Mouse (Mus musculus) c-Kit-positive CD71-positive TER-119-positive erythroid progenitor cells, embryonic 14.5 days (primary cell): Measurements from ENCODE around the gene Oca2.

Experiments used
- DNase-seq: peaks from one replicate; pipeline ENCODE4 v3.0.0-alpha.2; 2013; ENCODE audit warnings: low spot score

The Oca2 gene

DNA sequence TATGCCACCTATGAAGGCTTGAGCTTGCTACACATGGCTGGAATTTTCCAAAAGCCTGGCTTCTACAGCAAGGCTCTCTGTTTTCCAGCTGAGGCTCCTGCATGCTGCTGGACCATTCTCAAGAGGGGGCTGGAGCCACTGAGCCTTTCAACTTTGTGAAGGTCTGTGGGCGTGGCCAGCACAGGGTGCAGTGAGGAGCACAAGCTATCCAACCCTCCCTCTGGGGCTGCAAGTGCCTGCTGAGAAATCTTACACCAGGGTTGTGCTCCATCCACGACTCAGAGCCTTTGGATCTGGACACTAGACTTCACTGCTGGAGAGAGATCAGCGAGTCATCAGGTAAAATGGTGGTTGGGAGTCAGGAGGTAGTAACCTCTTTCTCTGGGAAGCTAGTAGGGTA, at the start of gene Oca2:
Oca2 (plus strand) TSS at position 218 of the 400 bp plus-strand sequence.
- DNase-seq, result no peak

DNA sequence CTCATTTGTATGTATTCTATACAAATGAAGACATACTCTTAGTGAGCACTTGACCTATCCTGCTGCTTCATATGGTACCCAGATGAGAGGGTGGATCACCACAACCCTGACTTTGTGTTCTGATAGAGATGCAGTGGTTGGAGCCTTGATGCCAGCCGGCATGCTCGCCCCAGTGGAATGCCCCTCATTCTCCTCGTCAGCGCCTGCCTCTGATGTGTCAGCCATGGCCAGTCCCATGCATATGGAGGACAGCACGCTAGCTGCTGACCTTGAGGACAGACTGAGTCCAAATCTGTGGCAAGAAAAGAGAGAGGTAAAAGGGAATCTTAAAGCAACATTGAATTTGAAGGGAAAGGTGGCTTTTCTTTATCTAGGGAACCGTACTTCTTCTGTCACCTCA, 48.5 kb upstream of the Oca2 start:
- no peak for DNase-seq

DNA sequence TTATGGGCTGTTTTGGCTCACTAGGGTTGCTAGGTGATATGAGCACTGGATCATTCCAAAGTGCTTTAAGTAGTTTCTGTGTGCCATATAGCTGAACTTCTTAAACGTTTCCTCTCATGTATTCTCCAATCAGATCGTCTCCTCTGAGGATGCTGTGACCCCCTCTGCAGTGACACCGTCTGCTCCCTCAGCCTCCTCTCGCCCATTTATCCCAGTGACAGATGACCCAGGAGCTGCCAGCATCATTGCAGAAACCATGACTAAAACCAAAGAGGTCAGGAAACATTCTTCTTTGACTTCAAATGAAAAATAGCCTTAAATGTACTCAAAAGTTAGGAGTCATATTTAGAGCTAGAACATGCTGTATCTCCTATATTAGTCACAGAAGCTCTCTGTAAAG, 47.9 kb upstream of the Oca2 start:
- DNase-seq, result no peak

DNA sequence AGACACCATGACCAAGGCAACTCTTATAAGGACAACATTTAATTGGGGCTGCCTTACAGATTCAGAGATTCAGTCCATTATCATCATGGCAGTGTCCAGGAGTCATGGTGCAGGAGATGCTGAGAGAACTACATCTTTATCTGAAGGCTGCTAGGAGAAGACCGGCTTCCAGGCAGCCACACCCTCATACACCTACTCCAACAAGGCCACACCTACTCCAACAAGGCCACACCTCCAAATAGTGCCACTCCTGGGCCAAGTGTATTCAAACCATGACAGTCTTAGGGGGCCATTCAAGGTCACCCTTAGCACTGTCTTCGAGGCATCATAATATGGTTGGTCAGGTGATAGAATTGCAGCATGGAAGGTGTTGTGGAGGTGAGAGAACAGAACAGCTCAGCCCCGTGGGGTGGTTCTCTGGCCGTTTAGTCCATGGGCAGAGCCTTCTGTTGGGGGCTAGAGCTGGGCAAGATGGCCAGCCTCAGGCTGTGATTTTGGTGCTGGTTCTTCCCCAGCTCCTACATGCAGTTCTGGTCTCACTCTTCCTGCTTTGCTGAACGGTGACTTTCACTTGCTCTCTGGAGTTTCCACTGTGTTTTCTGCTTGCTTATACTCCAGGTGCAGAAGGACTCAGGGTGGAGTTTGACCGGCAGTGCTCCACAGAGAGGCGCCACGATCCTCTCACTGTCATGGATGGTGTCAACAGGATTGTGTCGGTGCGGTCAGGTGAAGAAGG, 37.9 kb upstream of the Oca2 start:
- DNase-seq, result peak; percentile 4

DNA sequence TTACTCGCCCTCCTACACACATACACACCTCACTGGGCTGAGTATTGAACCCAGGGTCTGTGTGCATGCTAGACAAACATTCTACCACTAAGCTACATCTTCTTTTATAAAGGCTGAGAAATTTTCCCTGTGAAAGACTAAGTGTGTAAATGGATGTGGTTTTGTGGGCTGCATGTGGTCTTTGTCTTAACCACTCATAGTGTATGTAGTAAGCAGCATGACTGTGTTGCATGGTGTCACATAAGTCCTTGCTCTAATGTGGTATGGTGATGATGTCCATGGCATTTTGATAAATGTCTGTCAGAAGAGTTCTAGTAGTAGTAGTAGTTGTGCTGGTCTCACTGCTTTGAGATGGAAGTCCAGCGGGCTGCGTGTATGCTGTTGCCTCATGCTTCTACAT, 36.7 kb upstream of the Oca2 start:
- no peak for DNase-seq

DNA sequence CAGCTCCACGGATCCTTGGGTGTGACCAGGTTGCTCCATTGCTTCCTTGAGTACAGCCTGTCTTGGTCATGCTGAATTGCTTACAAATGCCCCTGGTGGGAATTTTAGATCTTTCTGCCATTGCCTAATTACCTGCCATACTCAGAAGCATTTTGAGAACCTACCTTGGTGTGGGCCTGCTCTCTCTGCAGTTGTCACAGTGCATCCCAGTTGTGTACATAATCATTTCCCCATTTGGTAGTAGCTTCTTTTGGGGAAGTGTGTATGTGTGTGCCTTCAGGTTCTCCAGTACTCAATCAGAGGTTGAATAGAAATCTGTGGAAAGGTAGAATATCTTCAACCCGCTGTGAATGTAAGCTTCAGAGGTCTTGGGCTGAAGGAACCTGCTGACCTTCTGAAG, 36.3 kb upstream of the Oca2 start:
- DNase-seq, result no peak

DNA sequence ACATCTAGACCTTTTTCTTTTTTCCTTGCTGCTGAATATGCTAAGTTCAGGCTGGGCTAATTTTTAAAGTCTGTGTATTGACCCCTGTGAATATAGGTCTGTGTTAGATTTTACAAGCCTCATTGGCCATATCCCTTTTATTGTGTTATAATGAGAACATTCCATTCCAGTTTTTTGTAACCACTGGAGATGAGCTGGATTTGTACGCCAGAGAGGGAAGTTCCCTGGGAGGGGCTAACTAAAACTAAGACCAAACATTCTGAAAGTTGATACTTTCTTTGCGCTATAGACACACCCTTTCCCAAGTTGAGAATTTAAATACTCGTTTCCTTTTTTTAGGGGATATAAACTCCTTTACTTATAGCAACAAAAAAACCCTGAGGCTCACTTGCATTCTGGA, 34.7 kb upstream of the Oca2 start:
- no peak for DNase-seq

DNA sequence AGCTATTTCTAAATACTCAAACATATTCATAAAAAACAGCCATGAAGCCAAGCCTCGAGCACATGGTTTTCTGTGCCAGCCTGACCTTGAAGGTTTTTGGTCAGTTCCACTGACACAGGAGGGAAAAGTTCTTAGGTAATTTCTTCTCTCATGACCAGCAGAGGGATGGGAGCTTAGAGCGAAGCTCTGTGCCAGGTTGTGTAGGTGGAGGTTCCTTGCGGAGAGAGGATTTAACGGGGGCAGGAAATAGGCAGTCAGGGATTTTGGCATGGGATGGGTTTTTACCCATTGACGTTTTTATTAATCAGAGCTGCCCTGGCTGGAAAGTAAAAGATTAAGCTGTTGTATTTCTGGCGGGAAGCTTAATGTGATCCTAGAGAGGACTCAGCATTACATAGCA, 18.7 kb upstream of the Oca2 start:
- no peak for DNase-seq

DNA sequence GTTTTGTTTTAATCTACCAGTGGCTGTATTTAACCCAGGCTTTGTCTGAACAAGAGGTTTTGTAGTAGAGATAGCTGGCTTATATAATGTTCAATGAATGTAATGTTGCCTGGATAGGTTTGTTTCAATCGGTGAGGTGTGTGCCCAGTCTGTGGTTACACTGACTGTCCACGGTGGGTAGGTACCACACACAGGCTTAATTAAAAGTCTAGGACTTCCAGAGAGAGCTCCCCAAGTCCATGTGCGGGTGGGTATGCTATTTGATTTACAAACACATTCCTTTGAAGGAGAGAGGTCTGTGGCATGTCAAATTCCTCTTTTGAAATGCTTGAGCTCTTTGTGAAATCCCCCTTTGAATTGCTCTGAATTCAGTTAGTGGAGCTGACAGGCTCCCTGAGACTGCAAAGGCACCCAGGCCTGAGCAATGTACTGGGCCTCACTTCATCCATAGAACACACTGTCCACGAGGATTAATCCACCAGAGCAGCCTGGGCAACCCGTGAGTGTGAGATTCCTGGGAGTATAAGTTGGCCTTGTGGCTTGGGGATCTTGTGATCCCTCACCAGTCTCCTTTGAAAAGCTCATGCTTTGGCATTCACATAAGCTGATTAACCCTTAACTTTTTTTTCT, 3.7 kb upstream of the Oca2 start:
- DNase-seq, result no peak

DNA sequence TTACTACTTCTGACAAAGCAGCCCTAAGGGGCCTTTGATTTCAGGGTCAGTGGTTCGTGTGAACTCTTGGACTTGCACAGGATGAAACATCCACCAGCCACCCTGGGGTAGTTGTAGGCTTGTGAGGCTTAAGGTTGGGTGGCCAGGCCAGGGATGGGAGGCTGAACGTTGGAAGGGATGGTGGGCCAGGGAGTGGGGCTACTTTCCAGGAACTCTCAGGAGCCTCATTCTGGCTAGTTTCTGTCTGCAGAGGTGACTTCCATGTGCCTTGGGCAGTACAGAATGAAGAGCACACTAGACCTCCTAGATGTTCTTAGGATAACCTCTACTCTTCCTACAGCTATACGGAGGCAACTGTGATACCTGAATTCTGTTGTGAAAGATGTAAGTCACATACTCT, 2.9 kb upstream of the Oca2 start:
- no peak for DNase-seq

DNA sequence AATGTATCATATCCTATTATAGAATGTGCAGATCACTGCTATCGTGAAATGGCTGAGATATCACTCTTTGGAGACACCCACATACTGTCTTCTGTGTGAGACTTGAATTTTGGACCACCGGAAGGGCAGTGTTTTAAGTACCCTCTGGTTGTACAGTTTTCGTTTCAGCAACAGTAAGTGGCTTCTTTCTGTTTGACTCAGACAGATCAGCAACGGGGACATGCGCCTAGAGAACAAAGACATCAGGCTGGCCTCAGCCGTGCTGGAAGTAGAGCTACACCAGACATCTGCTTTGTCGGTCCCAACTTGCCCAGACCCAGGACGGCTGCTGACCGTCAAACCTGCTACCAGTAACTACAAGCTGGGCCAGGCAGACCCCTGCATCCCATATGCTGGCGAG, 15.0 kb downstream of the Oca2 start:
- DNase-seq, result no peak

DNA sequence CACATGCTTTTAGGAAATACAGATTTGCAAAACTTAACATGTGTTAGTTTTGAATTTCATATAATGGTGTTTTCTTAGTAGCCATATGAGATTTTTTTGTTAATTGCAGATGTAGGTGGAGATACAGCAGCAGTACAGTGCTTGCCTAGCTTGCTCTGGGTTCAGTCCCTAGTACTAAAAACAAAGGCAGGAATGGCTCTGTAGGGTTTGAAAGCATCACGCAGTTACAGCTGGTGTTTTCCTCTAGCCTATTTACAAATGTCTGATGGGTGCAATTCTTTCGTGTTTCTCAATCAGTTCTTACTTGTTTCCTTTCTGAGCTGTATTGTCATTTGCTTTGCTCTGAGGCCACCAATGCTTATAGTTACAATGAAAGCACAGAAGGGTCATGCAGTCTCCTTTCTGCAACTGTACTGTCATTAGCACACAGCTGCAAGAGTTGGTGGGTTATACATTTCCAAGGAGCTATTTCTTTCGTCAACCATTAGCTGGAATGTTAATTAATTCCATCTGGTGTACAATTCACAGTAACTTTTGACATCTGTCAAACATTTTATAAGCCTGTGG, 18.4 kb downstream of the Oca2 start:
- DNase-seq, result no peak

DNA sequence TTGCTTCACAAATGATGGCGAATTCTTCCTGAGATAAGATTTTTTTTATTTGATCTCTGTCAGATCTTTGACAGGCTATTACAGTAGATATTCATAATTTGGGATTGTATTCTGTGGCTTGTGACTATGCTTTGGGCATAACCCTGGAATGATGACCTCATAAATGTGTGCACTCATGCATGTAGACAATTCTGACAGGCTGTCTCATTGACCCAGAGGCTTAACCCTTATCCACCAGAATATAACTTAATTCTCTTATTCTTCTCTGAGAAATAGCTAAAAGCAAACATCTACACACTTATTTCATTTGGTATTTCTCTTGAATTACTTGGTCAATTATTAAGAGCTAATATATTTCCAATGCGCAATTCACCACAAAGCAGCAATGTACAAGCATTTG, 37.9 kb downstream of the Oca2 start:
- DNase-seq, result no peak

DNA sequence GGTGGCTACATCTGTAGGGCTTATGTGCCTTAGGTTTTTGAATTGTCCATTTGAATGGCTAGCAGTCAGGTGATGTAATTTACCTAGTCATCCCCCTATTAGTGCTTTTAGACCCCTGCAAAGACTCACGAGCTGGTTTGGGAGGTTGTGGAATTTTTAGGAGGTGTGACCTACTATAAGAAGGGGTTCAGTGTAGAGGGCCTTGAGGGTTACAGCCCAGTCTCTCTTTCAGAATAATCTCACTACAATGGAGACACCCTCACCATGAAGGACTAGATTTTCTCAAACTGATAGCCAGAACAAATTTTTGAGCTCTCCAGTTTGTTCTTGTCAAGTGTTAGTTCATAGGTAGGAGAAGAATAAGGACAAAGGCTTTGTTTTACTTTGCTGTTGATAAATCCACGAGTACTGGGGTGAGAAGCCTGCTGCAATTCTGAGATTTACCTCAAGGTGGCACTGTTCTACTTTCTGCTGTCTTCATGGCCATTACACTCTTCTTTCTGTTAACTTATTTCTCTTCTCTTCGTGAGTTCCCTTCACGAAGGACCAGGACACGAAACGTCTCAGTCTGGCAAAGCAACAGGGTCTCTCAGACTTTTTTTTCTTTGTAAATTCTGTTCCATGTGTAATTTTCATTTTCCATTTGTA, 52.0 kb downstream of the Oca2 start:
- DNase-seq, result peak; percentile 31

DNA sequence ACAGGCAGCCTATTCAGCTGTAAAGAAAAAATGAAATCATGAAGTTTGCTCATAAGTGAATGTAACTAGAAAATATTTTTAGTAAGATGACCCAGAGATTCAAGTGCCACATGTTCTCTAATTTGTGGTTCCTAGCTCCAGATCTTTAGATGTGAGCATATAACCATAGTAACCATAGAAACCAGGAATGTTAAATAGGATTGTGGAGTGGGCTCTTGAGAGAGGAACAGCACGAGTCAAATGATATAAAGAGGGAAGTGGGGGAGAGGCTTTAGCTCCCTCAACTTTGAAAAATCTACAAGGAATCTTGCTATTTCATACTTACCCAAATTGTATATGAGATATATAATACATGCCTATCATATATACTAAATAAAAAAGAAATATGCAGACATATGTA, 64.8 kb downstream of the Oca2 start:
- no peak for DNase-seq

DNA sequence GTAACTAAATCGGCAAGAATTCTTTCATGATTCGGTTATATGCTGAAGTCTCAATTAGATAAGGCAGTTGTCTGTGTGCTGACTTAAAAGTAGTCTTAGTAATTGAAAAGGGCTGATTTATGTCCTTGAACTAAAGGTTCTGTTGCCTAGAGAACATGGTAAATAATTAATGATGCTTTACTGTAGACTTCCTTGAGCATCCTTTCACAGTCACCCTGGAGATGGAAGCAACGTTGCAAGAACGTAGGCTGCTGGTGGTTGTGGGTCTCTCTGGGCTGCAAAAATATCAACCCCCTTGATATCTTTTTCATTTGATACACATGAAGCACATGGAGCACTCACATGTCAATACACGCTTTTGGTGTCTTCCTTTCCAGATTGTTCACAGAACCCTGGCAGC, 74.8 kb downstream of the Oca2 start:
- no peak for DNase-seq

DNA sequence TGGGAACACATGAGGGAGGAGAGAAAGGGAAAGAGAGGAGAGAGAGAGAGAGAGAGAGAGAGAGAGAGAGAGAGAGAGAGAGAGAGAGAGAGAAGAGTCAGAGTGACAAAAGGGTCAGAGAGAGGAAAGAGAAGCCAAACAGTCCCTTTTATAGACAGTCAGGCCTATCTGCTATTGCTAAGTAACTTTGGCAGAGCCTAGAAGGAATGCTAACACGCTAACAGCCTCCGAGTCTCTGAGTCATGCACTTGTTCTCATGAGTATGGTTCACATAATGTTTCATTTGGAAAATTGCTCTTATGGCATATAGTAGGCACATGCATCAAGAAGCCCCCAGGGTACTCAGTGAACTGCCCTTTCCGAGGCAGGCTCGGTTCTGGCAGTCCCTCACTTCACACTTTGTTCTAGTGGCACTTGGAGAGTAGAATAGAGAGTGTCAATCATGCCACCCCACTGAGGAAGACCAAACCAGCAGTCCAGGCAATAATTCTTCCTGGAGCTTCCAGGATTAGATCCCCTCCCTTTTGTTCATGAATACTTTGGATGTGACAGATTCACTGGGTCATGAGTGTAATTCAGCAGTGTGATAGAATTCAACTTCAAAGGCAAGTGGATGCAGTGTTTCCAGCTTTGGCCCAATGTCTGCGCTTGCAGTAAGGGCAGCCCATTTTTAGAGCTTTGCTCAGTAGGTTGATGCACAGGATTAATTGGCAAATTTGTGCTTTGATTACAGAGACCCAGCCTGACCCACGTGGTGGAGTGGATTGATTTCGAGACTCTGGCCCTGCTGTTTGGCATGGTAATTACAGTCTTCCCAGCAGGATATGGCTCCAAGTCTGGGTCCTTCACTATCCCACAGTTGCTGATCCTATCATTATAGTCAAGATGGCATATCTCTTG, 76.3 kb downstream of the Oca2 start:
- DNase-seq, result no peak

DNA sequence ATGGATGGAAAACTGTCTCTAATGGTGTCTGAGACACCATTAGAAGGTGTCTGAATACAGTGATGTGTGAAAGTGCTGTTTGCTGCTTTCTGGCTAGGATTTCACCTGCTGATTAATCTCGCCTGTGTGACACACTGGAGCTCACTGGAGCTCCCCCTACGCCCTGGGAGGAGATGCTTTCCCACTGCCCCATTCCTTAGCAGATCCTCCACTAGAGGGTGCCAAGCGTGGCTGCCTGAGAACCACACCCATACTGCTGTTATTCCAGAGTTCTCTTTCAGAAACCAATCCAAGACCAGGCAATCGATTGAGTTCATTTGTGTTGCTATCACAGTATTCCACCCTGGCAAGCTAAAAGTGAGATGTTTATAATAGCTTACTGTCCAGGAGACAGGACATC, 88.2 kb downstream of the Oca2 start:
- no peak for DNase-seq

DNA sequence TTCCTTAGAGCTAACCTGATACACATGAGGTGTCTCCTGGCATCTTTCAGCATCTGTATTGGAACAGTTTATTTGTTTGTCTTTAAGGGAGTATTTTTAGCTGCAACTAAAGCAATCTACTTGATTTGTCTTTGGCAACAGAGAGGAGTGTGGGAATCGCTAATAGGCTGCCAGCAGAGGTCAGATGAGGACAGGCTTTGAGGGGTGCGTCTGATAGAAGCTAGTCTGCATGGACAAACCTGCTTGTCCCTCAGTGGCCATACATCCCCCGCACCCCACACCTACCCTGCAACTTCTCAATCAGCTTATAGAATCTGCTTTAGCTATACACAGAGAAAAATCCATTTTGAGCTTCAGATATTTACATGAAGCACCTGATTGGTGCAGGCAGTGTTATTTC, 109.0 kb downstream of the Oca2 start:
- no peak for DNase-seq

DNA sequence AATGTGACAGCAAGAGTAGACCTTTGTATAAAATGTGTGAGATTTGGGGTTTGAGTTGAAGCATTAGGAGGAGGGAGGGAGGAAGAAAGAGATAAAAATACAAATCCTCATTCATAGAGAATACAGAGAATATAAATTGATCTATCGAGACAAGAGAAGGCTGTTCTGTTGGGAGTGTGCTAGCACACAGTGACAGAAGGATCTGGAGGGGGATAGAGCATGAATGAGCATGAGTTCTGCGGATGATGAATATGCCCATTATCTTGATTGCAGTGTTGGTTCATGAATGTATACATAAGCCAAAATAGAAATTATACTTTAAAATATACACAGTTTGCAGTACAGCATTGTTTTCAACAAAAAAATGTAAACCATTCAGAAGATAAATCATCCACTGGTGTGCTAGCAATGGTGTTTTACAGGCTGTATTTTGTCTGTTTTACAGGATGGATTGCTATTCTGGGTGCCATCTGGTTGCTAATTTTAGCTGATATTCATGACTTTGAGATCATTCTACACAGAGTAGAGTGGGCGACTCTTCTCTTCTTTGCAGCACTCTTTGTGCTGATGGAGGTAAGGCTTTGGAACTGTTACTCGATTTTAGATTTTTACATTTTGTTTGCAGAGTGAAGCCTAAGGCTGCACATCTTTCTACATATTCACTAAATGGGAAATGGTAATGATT, 117.2 kb downstream of the Oca2 start:
- DNase-seq, result no peak

DNA sequence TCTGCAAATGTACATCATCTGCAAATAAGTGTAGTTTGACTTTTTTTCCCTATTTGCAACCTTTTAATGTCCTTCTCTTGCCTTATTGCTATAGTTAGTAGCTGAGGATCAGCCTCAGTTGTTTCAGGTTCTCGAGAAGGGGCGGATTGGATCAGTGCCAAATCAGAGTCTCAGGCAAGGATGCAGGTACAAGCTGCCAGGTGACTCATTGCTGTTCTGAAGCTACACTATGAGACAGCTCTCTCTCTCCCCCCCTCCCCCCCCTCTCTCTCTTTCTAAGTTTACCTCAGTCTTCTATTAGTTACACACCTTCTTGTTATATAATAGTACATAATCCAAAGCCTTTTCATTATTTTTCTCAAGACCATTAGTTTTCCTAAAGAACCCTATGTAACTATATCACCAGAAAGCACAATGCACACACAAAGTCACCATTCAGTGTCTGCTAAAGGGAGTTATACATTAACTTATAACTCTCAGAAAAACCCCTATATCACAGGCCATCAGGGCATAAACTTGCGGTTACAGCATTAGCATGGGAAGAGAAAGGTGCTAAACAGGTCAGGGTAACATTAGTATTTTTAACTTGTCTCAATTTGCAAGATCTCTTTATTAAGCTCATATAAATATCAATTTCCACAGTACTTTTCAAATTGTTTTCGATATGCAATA, 142.3 kb downstream of the Oca2 start:
- no peak for DNase-seq
